Mouse (Mus musculus): Measurements from ENCODE around the gene Trim43c. TPM values are rescaled to one million over a fixed set of nuclear protein-coding genes. Genes with fewer than 3 reads are reported as not detected.
A peak's percentile ranks its signal among the peaks of the same experiment; 100 is the strongest.
"Not testable (repeated sequence)": the region's sequence is repeated elsewhere in the genome, so short reads cannot be mapped to it uniquely, and the experiment has no call there.

Trim43c gene
- 0.12 and 0.21 TPM in 2 replicates for polyA plus RNA-seq (2014; fragmentation: Nextera tagmentation; extraction: Ambion mirVana)

- not testable (repeated sequence) for H3K36me3 ChIP-seq (ENCODE audit: insufficient read depth); H3K27me3 ChIP-seq (ENCODE audit: insufficient read depth, low read length); H3K4me2 ChIP-seq; ATAC-seq (ENCODE audit: insufficient read depth); H3K9ac ChIP-seq; H3K27ac ChIP-seq (ENCODE audit: low read depth); DNase-seq; H3K9me3 ChIP-seq (ENCODE audit: low read depth, low read length); H3K4me3 ChIP-seq (ENCODE audit: low read depth, low read length); H3K4me1 ChIP-seq (ENCODE audit: insufficient read depth)
- WGBS, result 90% methylated on average over 2 of the region's 2 CpGs
Measured at GRCm38 (mm10) chr9:88838864-88839263, at the start of gene Trim43c. Trim43c (plus strand) TSS chr9:88839164.

- not testable (repeated sequence) for H3K9me3 ChIP-seq (ENCODE audit: low read depth, low read length); H3K27me3 ChIP-seq (ENCODE audit: insufficient read depth, low read length); H3K36me3 ChIP-seq (ENCODE audit: insufficient read depth); H3K4me3 ChIP-seq (ENCODE audit: low read depth, low read length); H3K9ac ChIP-seq; DNase-seq; ATAC-seq (ENCODE audit: insufficient read depth); H3K4me2 ChIP-seq; H3K27ac ChIP-seq (ENCODE audit: low read depth); H3K4me1 ChIP-seq (ENCODE audit: insufficient read depth)
- 72% methylated on average over 7 of the region's 7 CpGs for WGBS
Measured at GRCm38 (mm10) chr9:88853072-88853471, 14.1 kb downstream of the Trim43c start.

GRCm38 (mm10) chr9:88858566-88859492 lies 19.9 kb downstream of the Trim43c start:
- H3K36me3 ChIP-seq (ENCODE audit: insufficient read depth); H3K27me3 ChIP-seq (ENCODE audit: insufficient read depth, low read length); H3K27ac ChIP-seq (ENCODE audit: low read depth); H3K9me3 ChIP-seq (ENCODE audit: low read depth, low read length); H3K4me1 ChIP-seq (ENCODE audit: insufficient read depth): not testable (repeated sequence)
- H3K4me3 ChIP-seq (ENCODE audit: low read depth, low read length), result peak overlapping the region; percentile 35
- 2% methylated on average over 52 of the region's 52 CpGs for WGBS
- DNase-seq (peak; percentile 93), ATAC-seq (ENCODE audit: insufficient read depth) (peak; percentile 99)
- peak overlapping the region; percentile 58 for H3K4me2 ChIP-seq
- peak overlapping the region; percentile 42 for H3K9ac ChIP-seq

Other genes with a start within 250 kb of the Trim43c start
- gene Mthfsl, start 118.9 kb upstream of the Trim43c start, polyA plus RNA-seq (2014; fragmentation: Nextera tagmentation; extraction: Ambion mirVana), result 30.6 and 31.6 TPM in 2 replicates
- 1.1 and 1.2 TPM in 2 replicates for gene Bcl2a1d, start 107.2 kb upstream of the Trim43c start, polyA plus RNA-seq (2014; fragmentation: Nextera tagmentation; extraction: Ambion mirVana)
- gene Bcl2a1a, start 117.7 kb downstream of the Trim43c start, polyA plus RNA-seq (2014; fragmentation: Nextera tagmentation; extraction: Ambion mirVana), result 1.9 and 3.8 TPM in 2 replicates

Measured in lung, embryonic 14.5 days (tissue).